Mouse (Mus musculus): ENCODE measurements around the gene Rnd3.

Rnd3 gene

DNA sequence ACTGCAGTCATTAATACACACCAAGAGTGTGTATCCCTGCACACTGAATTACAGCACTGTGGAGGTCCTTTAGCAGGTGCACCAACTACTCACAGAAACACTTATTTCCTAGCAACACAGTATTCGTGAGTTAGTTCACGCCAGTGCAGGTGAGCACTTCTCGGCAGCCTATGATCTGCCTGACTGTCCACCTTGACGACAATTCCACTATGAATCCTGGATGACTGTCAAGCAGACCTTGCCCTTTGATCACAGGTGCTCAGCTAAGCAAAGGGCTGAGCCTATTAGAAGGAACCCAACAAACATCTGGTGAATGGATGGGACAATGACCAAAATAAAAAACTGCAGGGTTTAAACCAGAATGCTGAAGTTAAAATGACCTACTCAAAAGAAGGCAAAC lies 20.8 kb downstream of the Rnd3 start:
- DNase-seq (ENCODE audit: low spot score) = no peak

DNA sequence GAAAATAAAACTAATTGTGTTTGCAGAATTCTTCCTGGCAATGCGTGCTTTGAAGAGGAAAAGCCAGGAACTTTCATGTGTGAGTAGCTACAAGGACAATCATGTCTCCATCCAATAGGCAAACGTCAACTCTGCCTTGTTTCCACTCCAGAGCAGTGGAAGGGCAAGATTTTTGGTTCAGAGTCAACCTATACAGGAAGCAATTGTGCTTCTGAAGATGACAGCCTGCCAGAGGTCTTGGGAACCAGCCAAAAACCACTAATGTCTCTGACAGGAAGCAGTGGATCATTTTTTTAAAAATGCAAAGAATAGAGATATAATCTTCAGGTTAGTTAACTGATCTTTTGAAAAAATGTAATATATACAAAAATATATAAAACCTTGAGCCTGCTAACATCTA lies 38.6 kb downstream of the Rnd3 start:
- DNase-seq (ENCODE audit: low spot score) = peak; percentile 30

GRCm38 (mm10) chr2:51108631-51109030 lies 40.3 kb downstream of the Rnd3 start:
- DNase-seq (ENCODE audit: low spot score) = no peak

DNA sequence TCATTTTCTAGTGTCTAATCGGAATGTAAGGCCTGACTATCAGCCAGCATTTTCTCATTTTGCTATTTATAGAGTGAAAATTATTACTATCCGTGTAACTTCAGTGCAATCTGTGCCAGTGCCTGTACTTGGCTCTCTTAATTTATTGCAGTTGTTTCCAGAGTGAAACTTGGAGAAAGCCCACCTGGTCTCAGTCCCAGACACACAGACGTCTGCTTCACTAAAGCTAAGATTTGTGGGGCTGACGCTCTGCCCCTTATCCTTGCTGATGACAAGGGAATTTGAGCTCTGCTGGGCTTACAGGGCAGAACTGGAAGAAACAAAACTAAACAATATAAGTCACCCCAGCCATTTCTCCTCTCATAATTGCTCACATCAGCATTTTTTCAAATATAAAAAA lies 47.7 kb downstream of the Rnd3 start:
- peak; percentile 58 for DNase-seq (ENCODE audit: low spot score)

GRCm38 (mm10) chr2:51099987-51100386 lies 48.9 kb downstream of the Rnd3 start:
- peak; percentile 21 for DNase-seq (ENCODE audit: low spot score)

GRCm38 (mm10) chr2:51099240-51099639 lies 49.7 kb downstream of the Rnd3 start:
- DNase-seq (ENCODE audit: low spot score) = no peak

DNA sequence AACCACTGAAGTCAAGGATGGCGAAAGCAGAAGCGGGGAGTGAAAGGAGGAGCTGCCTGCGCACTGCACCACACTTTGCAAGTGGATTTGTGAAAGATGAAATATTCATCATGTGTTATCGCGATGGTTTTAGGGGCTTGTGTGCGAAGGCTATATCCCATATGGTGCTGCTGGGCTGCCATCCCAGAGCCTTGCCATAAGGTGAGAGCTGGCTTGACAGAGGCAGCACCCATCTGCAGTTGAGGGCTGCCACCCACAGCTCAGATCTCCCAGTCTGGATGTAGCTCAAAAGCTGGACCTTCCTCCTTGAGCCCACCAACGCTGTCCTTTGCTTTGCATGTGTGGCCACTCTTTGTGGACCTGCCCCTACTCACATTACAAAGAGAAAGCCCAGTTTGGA lies 58.2 kb downstream of the Rnd3 start:
- no peak for DNase-seq (ENCODE audit: low spot score)

DNA sequence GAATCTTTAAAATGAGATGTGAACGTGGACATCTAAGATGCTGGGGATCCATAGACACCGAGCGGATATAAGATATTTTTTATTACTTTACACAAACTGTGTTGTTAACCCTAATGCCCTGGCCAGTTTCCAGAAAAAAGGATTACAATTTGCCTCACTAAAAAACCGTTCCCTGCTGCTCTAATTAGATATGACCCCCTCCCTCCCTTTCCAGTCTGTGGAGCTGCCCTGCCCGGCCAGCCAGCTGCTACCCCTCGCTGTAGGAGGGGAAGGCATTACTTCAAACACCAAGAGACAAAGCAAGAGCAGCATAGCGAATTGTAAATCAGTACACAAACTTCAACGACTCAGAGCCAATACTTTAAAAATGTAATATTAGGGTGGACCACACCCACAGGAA lies 58.9 kb downstream of the Rnd3 start:
- no peak for DNase-seq (ENCODE audit: low spot score)

GRCm38 (mm10) chr2:51088843-51089573 lies 59.9 kb downstream of the Rnd3 start:
- no peak for DNase-seq (ENCODE audit: low spot score)

DNA sequence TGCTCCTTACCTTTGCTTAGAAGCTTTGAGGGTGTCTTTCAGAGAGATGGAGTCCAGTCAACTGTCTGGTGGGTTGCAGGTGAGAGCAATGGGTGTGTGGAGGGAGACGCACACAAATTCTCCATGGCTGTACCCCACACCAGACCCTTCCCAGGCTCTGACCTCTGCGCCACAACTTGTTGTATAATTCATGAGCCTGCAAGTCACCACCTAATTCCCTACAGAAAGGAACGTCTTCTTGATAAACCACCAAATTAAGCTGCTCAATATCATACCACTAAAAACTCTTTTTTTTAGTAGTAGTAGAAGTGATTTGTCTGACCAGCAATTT lies 60.8 kb downstream of the Rnd3 start:
- no peak for DNase-seq (ENCODE audit: low spot score)

- DNase-seq (ENCODE audit: low spot score) = no peak
These were observed 61.4 kb downstream of the Rnd3 start for GRCm38 (mm10) chr2:51087307-51088122.

DNA sequence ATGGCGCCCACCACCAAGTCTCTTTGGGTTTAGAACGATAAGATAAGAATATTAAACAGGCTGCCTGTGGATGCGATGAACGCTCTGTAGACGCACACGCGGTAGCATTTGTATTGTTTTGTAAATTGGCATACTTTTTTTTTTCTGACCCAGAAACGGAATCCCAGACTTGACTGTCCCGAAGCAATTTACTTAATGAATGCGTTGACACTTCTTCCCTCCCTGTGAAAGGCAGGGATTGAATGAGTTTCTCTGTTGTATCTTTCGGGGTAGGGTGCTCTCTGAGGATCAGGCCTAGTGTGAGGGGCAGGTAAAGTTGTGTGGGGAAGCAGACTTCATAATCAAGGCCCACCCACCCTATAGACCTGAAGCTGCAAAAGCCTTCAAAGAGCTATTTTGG lies 63.8 kb downstream of the Rnd3 start:
- DNase-seq (ENCODE audit: low spot score) = no peak

GRCm38 (mm10) chr2:51082714-51083351 lies 66.1 kb downstream of the Rnd3 start:
- no peak for DNase-seq (ENCODE audit: low spot score)

All from urinary bladder, postnatal 14 days (tissue).